Mouse (Mus musculus): ENCODE measurements around the gene Fgf18. TPM values are rescaled to one million over a fixed set of nuclear protein-coding genes. Genes with fewer than 3 reads are reported as not detected.

Fgf18 gene
- polyA plus RNA-seq (2014; fragmentation: Illumina TruSeq; extraction: RNeasy Lipid Tissue Mini Kit (QIAGEN cat#74804); ENCODE audit: low read depth, low replicate concordance), result not detected

DNA sequence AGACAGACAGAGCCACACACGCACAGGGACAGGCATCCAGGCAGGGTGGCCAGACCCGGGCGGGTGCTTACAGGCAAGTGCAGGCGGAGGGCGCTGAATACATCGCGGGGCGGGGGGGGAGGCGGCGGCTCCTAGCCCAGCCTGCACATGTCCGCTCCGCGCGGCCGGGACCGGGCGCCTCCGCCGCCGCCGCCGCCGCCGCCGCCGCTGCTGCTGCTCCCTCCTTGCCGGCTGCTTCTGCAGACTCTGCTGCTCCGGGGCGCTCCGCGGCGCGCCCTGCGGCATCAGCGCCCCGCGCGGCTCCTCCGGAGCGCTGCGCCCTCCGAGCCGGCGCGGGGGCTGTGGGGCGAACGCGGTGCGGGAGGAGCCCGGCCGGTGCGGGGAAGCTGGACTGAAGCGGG, at the start of gene Fgf18:
Fgf18 (minus strand) TSS at position 230 of the 401 bp plus-strand sequence.

DNA sequence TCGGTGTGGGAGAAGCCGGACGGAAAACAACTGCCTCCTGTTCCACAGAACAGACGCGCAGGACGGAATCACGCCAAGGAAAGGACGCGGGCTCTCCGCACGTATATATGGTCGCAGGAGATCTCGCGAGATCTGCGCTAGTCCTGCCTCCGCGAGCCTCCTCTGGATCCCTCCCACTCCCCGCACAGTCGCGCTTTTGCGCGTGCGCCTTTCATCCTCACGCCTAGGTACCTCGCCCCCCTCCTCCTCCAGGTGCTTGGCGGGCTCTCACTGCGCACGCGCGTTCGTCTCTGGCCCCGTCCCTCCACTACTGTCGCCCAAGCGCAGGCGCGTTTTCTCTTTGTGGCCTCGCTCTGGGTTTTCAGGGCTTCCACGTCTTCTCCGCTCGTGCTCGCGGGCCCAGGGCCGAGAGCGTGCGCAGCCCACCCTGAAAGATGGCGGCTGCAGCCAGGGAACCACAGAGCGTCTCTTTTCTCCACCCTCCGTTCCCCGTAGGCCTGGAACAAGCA, 15.9 kb upstream of the Fgf18 start, which contains the start of gene Npm1:
Npm1 (minus strand) TSS at position 209 of the 509 bp plus-strand sequence.

Other genes starting within 250 kb of the Fgf18 start
- gene Npm1, start 15.8 kb upstream of the Fgf18 start, polyA plus RNA-seq (2014; fragmentation: Illumina TruSeq; extraction: RNeasy Lipid Tissue Mini Kit (QIAGEN cat#74804); ENCODE audit: low read depth, low replicate concordance), result 1,022 TPM
- gene Tlx3, start 56.2 kb upstream of the Fgf18 start, polyA plus RNA-seq (2014; fragmentation: Illumina TruSeq; extraction: RNeasy Lipid Tissue Mini Kit (QIAGEN cat#74804); ENCODE audit: low read depth, low replicate concordance), result not detected
- not detected for gene Gm12117, start 129.3 kb upstream of the Fgf18 start, polyA plus RNA-seq (2014; fragmentation: Illumina TruSeq; extraction: RNeasy Lipid Tissue Mini Kit (QIAGEN cat#74804); ENCODE audit: low read depth, low replicate concordance)

Data from kidney, adult 10 weeks (tissue).